Mouse (Mus musculus): ENCODE results near the gene Kcnc3. TPM values are rescaled to one million over a fixed set of nuclear protein-coding genes. Genes with fewer than 3 reads are reported as not detected.
A peak's percentile ranks its signal among the peaks of the same experiment; 100 is the strongest.

Gene Kcnc3
- polyA plus RNA-seq, 1 experiment from 2014 or later, result 1.5 TPM

DNA sequence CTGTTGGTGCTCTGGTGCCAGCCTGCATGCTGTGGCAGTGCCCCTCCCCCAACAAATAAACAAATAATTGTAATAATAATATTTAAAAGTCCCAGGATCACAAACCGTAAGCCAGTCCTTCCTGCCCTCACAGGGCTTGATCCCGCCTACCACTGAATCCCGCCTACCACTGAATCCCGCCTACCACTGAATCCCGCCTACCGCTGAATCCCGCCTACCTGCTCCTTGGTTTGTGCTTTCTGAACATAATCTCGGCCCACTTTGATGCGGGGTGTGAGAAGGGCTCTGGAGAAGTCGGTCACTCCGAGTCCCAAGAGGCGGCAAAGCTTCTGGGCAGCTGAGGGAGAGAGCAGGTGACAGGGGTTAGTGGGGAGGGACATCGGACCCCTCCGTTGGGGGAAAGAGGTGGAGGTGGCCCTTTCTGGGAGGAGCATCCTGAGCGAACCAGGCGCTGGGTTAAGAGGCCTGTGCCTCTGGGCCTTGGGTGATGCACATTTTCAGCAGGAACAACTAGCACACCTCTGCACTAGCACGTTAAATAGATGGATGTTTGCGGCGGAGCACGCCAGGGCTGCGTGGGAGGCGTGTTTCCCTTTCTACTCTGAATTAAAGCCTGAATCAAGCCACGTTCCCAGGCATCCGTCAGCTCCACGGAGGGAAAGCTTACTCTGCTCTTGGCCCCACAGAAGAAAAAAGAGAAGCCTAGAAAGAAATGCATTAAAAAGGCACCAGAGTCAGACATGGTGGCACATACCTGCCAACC is 50.6 kb downstream of the Kcnc3 start:
- H3K4me2 ChIP-seq (ENCODE audit: low read depth, low read length), result no peak overlapping the region
- no peak for ATAC-seq (ENCODE audit: low read depth)
- H3K4me1 ChIP-seq (replicated peaks; ENCODE audit: control insufficient read depth, insufficient read depth, low read length), result no peaks in the 10 kb centered on the region
- H3K27ac ChIP-seq (ENCODE audit: low read length), result no peak overlapping the region
- H3K4me3 ChIP-seq (ENCODE audit: low read length), result no peak overlapping the region
- H3K36me3 ChIP-seq (ENCODE audit: control insufficient read depth, insufficient read depth, low read length), result no peaks in the 10 kb centered on the region; the same call in 1 of the 2 replicates
- no peaks in the 10 kb centered on the region for H3K9me3 ChIP-seq (ENCODE audit: control insufficient read depth, low read length)
- peaks cover 16% of the 10 kb centered on the region for H3K27me3 ChIP-seq (ENCODE audit: control insufficient read depth, insufficient read depth, low read depth, low read length)
- no peak overlapping the region for H3K9ac ChIP-seq (ENCODE audit: low read length)
- WGBS, result 26% methylated on average over 25 of the region's 25 CpGs

DNA sequence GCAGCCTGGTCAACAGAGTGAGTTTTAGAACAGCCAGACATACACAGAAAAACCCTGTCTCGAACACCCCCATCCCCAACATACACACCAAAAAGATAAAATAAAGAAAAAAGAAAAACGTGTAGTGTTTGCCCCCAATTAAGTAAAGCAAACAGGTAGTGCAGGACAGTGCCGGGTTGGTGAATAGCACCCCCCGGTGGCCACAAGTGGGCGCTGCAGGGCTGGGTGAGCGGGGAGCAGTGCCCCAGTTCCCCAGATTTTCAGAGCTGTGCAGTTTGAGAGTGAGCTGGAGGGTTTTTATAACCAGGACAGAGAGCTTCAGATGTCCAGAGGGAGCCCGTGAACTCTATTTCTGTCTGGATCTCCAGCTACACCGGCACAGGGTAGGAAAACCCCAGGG is 51.4 kb downstream of the Kcnc3 start:
- Histone ChIP-seq H3K9me3 (ENCODE audit: control insufficient read depth, low read length) (no peaks in the 10 kb centered on the region), H3K36me3 (ENCODE audit: control insufficient read depth, insufficient read depth, low read length) (no peaks in the 10 kb centered on the region; the same call in 1 of the 2 replicates), H3K27me3 (ENCODE audit: control insufficient read depth, insufficient read depth, low read depth, low read length) (peaks cover 16% of the 10 kb centered on the region), H3K4me3 (ENCODE audit: low read length) (no peak overlapping the region), H3K27ac (ENCODE audit: low read length) (no peak overlapping the region), H3K4me1 (replicated peaks; ENCODE audit: control insufficient read depth, insufficient read depth, low read length) (no peaks in the 10 kb centered on the region), H3K4me2 (ENCODE audit: low read depth, low read length) (no peak overlapping the region), H3K9ac (ENCODE audit: low read length) (no peak overlapping the region)
- peak; percentile 18; the same call in 1 of the 2 replicates for ATAC-seq (ENCODE audit: low read depth)
- WGBS, result 32% methylated on average over 8 of the region's 8 CpGs

DNA sequence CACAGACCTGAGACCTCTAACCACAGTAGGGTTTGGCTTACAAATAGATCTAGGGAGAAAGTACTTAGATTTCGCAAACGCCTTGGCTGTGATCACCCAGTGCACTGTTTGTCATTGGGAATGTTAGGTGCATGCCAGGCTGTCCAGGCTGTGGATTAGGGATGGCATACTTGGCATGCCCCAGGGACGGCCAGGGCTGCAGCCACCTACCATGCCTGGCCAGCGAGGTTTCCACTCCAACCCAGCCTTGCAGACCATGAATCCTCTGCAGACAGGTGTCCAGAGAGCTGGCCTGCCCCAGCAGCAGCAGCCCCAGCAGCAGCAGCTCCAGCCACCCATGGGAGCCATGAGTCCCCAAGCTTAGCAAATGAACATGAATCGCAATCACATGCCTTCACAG is 54.8 kb downstream of the Kcnc3 start:
- Histone ChIP-seq H3K4me2 (ENCODE audit: low read depth, low read length) (no peak overlapping the region), H3K27ac (ENCODE audit: low read length) (no peak overlapping the region), H3K9ac (ENCODE audit: low read length) (no peak overlapping the region), H3K9me3 (ENCODE audit: control insufficient read depth, low read length) (no peaks in the 10 kb centered on the region), H3K27me3 (ENCODE audit: control insufficient read depth, insufficient read depth, low read depth, low read length) (peaks cover 5% of the 10 kb centered on the region; the same call in 1 of the 2 replicates), H3K4me1 (replicated peaks; ENCODE audit: control insufficient read depth, insufficient read depth, low read length) (no peaks in the 10 kb centered on the region), H3K4me3 (ENCODE audit: low read length) (no peak overlapping the region), H3K36me3 (ENCODE audit: control insufficient read depth, insufficient read depth, low read length) (no peaks in the 10 kb centered on the region)
- ATAC-seq (ENCODE audit: low read depth), result no peak
- 64% methylated on average over 5 of the region's 5 CpGs for WGBS

DNA sequence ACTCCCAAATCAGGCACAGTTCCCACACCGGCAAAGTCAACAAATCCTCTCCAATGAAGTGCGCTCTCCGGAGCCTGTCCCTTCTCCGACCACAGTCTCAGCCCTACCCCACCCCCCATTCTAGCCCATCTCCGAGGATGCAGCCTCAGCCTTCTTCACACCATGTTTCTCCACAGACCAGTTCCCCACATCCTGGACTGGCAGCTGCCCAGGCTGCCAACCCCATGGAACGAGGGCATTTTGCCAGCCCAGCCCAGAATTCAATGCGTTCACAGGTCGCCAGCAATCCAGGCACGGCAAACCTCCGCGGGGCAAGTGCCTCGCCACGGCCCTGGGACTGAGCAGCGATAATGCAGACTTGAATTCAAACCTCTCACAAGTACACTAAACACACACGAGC is 55.5 kb downstream of the Kcnc3 start:
- WGBS, result 25% methylated on average over 15 of the region's 15 CpGs

DNA sequence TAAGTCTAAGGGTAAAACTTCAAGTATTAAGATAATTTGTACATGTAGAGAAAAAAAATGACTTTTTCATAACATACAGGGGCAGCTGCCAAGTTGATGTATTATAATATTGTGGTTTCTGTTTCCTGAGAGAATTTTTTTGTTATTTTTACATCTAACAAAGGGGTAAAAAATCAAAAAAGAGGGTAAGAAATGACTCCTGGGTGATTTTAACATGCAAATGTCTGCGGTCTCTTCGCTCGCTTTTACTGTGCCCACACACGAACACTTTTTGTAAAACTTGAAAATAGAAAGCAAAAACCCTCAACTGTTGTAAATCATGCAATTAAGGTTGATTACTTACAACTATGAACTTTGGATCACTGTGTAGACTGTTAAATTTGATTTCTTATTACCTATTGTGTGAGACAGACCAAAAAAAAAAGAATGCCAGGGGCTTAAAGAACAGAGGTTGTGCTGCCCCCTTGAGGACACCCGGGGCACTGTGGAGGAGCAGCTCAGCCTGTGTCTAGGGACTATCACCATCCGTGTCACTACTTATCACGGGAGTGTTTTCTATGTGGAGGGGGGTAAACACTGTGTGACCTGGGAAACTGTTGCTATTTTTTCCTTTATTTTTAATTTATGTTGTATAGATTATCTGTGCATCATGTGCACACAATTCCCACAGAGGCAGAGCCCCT is 56.7 kb downstream of the Kcnc3 start:
- Histone ChIP-seq H3K9me3 (ENCODE audit: control insufficient read depth, low read length) (no peaks in the 10 kb centered on the region), H3K27ac (ENCODE audit: low read length) (no peak overlapping the region), H3K27me3 (ENCODE audit: control insufficient read depth, insufficient read depth, low read depth, low read length) (no peaks in the 10 kb centered on the region; the same call in 1 of the 2 replicates), H3K9ac (ENCODE audit: low read length) (no peak overlapping the region), H3K4me3 (ENCODE audit: low read length) (no peak overlapping the region), H3K4me1 (replicated peaks; ENCODE audit: control insufficient read depth, insufficient read depth, low read length) (no peaks in the 10 kb centered on the region), H3K4me2 (ENCODE audit: low read depth, low read length) (no peak overlapping the region), H3K36me3 (ENCODE audit: control insufficient read depth, insufficient read depth, low read length) (no peaks in the 10 kb centered on the region)
- 50% methylated on average over 7 of the region's 7 CpGs for WGBS
- no peak for ATAC-seq (ENCODE audit: low read depth)

More for the DNA sequence above, 55.5 kb downstream of the Kcnc3 start:
- H3K27ac ChIP-seq (ENCODE audit: low read length), result no peak overlapping the region
- H3K4me3 ChIP-seq (ENCODE audit: low read length), result no peak overlapping the region
- no peak overlapping the region for H3K9ac ChIP-seq (ENCODE audit: low read length)
- no peak overlapping the region for H3K4me2 ChIP-seq (ENCODE audit: low read depth, low read length)
- H3K36me3 ChIP-seq (ENCODE audit: control insufficient read depth, insufficient read depth, low read length), result no peaks in the 10 kb centered on the region
- H3K27me3 ChIP-seq (ENCODE audit: control insufficient read depth, insufficient read depth, low read depth, low read length), result peaks cover 4% of the 10 kb centered on the region; the same call in 1 of the 2 replicates
- no peaks in the 10 kb centered on the region for H3K4me1 ChIP-seq (replicated peaks; ENCODE audit: control insufficient read depth, insufficient read depth, low read length)
- H3K9me3 ChIP-seq (ENCODE audit: control insufficient read depth, low read length), result no peaks in the 10 kb centered on the region
- no peak for ATAC-seq (ENCODE audit: low read depth)

DNA sequence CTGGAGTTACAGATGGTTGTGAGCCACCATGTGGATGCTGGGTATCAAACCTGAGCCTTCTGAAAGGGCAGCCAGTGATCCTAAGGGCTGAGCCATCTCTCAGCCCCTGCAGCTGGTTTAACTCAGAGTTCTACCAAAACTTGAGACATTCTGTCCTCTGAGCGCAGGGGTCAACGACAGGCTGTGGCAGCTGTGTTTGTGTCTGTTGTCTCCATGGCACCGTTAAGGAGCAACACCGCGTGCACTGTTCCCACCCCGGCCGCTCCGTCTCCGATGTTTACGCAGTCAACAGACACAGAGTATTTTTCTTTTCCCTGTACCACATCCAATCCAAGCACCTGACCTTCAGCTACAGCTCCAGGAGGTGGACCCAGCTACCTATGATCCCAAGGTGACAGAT is 57.3 kb downstream of the Kcnc3 start:
- Histone ChIP-seq H3K9me3 (ENCODE audit: control insufficient read depth, low read length) (no peaks in the 10 kb centered on the region), H3K36me3 (ENCODE audit: control insufficient read depth, insufficient read depth, low read length) (no peaks in the 10 kb centered on the region), H3K4me2 (ENCODE audit: low read depth, low read length) (no peak overlapping the region), H3K27me3 (ENCODE audit: control insufficient read depth, insufficient read depth, low read depth, low read length) (no peaks in the 10 kb centered on the region; the same call in 1 of the 2 replicates), H3K9ac (ENCODE audit: low read length) (no peak overlapping the region), H3K4me3 (ENCODE audit: low read length) (no peak overlapping the region), H3K4me1 (replicated peaks; ENCODE audit: control insufficient read depth, insufficient read depth, low read length) (no peaks in the 10 kb centered on the region), H3K27ac (ENCODE audit: low read length) (no peak overlapping the region)
- WGBS, result 24% methylated on average over 10 of the region's 10 CpGs
- 0 out of 2 replicates have a peak, but pooled peaks have one; percentile 21 for ATAC-seq (ENCODE audit: low read depth)

DNA sequence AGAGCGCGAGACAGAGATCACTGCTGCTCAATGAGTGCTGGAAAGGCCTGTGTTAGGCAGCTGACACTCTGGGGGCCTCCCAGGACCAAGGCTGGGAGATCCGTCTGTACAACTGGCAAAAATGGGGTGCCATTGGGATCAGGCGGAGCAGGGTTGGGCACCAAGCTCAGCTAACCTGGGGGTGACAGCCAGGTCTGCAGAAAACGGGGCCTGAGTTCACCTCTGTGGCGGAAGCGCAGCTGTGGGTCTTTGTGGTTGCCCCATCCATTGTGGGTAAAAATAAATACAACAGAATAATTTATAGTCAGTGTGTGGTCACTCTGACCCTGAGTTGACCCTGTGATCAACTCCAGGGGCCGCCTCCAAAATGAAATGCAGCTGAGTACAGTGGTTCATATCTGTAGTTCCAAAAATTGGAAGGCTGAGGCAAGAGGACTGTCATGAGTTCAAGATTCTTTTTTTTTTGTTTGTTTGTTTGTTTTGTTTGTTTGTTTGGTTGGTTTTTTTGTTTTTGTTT is 58.7 kb downstream of the Kcnc3 start:
- no peak overlapping the region for H3K27ac ChIP-seq (ENCODE audit: low read length)
- WGBS, result 61% methylated on average over 8 of the region's 8 CpGs
- H3K36me3 ChIP-seq (ENCODE audit: control insufficient read depth, insufficient read depth, low read length), result no peaks in the 10 kb centered on the region
- H3K4me3 ChIP-seq (ENCODE audit: low read length), result no peak overlapping the region
- ATAC-seq (ENCODE audit: low read depth), result no peak
- H3K4me2 ChIP-seq (ENCODE audit: low read depth, low read length), result no peak overlapping the region
- no peak overlapping the region for H3K9ac ChIP-seq (ENCODE audit: low read length)
- H3K9me3 ChIP-seq (ENCODE audit: control insufficient read depth, low read length), result no peaks in the 10 kb centered on the region
- no peaks in the 10 kb centered on the region for H3K4me1 ChIP-seq (replicated peaks; ENCODE audit: control insufficient read depth, insufficient read depth, low read length)
- no peaks in the 10 kb centered on the region; the same call in 1 of the 2 replicates for H3K27me3 ChIP-seq (ENCODE audit: control insufficient read depth, insufficient read depth, low read depth, low read length)

DNA sequence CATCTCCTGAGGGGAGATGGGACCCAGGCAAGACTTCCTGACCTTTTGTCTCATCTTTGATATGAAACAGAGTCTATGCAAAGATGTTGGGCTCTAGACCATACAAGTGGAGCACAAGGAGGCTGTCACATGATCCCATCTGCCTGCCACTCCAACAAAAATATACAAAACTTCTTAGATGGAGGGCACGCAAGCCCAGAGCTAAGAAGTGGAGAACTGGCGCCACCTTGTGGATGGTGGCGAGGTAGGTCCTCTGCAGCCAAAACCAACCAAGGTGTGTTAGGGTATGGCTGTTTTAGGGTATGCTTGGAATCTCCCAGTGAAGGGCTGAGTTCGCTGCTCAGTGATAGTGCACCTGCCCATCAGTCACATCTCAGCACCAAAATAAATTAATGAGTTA is 59.5 kb downstream of the Kcnc3 start:
- Histone ChIP-seq H3K4me1 (replicated peaks; ENCODE audit: control insufficient read depth, insufficient read depth, low read length) (no peaks in the 10 kb centered on the region), H3K27ac (ENCODE audit: low read length) (no peak overlapping the region), H3K27me3 (ENCODE audit: control insufficient read depth, insufficient read depth, low read depth, low read length) (no peaks in the 10 kb centered on the region; the same call in 1 of the 2 replicates), H3K4me2 (ENCODE audit: low read depth, low read length) (no peak overlapping the region), H3K9me3 (ENCODE audit: control insufficient read depth, low read length) (no peaks in the 10 kb centered on the region), H3K36me3 (ENCODE audit: control insufficient read depth, insufficient read depth, low read length) (no peaks in the 10 kb centered on the region), H3K4me3 (ENCODE audit: low read length) (no peak overlapping the region), H3K9ac (ENCODE audit: low read length) (no peak overlapping the region)
- 9% methylated on average over 4 of the region's 4 CpGs for WGBS
- ATAC-seq (ENCODE audit: low read depth), result no peak

DNA sequence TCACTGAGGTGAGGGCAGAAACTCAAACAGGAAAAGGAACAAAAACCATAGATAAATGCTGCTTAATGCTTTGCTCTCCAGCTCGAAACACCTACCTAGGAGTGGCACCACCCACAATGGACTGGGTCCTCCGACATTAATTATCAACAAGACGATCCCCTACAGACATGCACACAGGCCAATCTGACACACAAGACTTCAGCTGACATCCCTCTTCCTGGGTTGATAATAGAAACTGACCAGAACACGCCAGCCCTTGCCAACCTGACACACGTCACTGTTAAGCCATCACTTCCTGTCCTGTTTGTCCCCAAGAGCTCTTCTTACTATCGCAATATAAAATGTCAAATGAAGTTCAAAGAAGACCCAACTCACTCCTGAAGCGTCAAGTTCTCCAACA is 61.0 kb downstream of the Kcnc3 start:
- Histone ChIP-seq H3K4me3 (ENCODE audit: low read length) (no peak overlapping the region), H3K4me2 (ENCODE audit: low read depth, low read length) (no peak overlapping the region), H3K9me3 (ENCODE audit: control insufficient read depth, low read length) (no peaks in the 10 kb centered on the region), H3K27me3 (ENCODE audit: control insufficient read depth, insufficient read depth, low read depth, low read length) (no peaks in the 10 kb centered on the region), H3K27ac (ENCODE audit: low read length) (no peak overlapping the region), H3K4me1 (replicated peaks; ENCODE audit: control insufficient read depth, insufficient read depth, low read length) (no peaks in the 10 kb centered on the region), H3K9ac (ENCODE audit: low read length) (no peak overlapping the region), H3K36me3 (ENCODE audit: control insufficient read depth, insufficient read depth, low read length) (no peaks in the 10 kb centered on the region)
- WGBS, result 66% methylated on average over 7 of the region's 7 CpGs
- no peak for ATAC-seq (ENCODE audit: low read depth)

Data from lung, embryonic 16.5 days (tissue).